Mouse (Mus musculus) forebrain, embryonic 13.5 days (tissue): Measurements from ENCODE around the gene Farp1. TPM values are rescaled to one million over a fixed set of nuclear protein-coding genes. Genes with fewer than 3 reads are reported as not detected.

ENCODE experiments used
- ATAC-seq: fragments of 200-750 bp; cut with Nextera tagmentation; 2 replicates; pipeline ENCODE4 v1.8.0; 2017
- H3K27ac ChIP-seq: fragments of 300-500 bp; sonication (generic); 2 replicates; pipeline ENCODE4 v1.5.1; 2015; ENCODE audit warnings: inconsistent platforms, mild to moderate bottlenecking, moderate library complexity
- H3K27me3 ChIP-seq: fragments of 300-500 bp; sonication (generic); 2 replicates; pipeline ENCODE4 v1.6.1; 2015; ENCODE audit warnings: mild to moderate bottlenecking, inconsistent platforms
- H3K36me3 ChIP-seq: fragments of 300-500 bp; sonication (generic); 2 replicates; pipeline ENCODE4 v1.6.1; 2015; ENCODE audit warnings: mild to moderate bottlenecking, inconsistent platforms; ENCODE audit not compliant: poor library complexity, severe bottlenecking
- H3K4me1 ChIP-seq: fragments of 300-500 bp; sonication (generic); 2 replicates; pipeline ENCODE4 v1.6.1; 2015; ENCODE audit warnings: inconsistent platforms
- H3K4me2 ChIP-seq: fragments of 300-500 bp; sonication (generic); 2 replicates; pipeline ENCODE4 v1.6.1; 2015; ENCODE audit warnings: inconsistent platforms, mild to moderate bottlenecking, moderate library complexity
- H3K4me3 ChIP-seq: fragments of 300-500 bp; sonication (generic); 2 replicates; pipeline ENCODE4 v1.5.1; 2015; ENCODE audit warnings: mild to moderate bottlenecking, inconsistent platforms
- H3K9ac ChIP-seq: fragments of 300-500 bp; sonication (generic); 2 replicates; pipeline ENCODE4 v1.6.1; 2015; ENCODE audit warnings: mild to moderate bottlenecking, inconsistent platforms
- H3K9me3 ChIP-seq: fragments of 300-500 bp; sonication (generic); replicated peaks from 2 replicates; pipeline ENCODE4 v1.6.1; 2016; ENCODE audit warnings: inconsistent platforms
- WGBS: fragments of 180-500 bp; shearing (Covaris S2); methylation state at CpG from one replicate; pipeline ENCODE4 v1.1.7; 2015; 5-methylcytosine and 5-hydroxymethylcytosine counted together
- polyA plus RNA-seq: library from polyadenylated mRNA; unstranded; fragments of >200 nt; fragmentation: Nextera tagmentation; extraction: Ambion mirVana; gene quantifications from 2 replicates; pipeline ENCODE4 v1.2.1, GENCODE M21; 2015

Farp1 gene
- polyA plus RNA-seq, 1 experiment from 2014 or later, result 15.9 TPM

- no peak overlapping the region for H3K27ac ChIP-seq
- WGBS, result 51% methylated on average over 10 of the region's 10 CpGs
These were observed 24.3 kb downstream of the Farp1 start for GRCm38 (mm10) chr14:121059266-121059665.

GRCm38 (mm10) chr14:121060484-121060883 lies 25.5 kb downstream of the Farp1 start:
- H3K9me3 ChIP-seq, result no peaks in the 10 kb centered on the region
- H3K4me2 ChIP-seq, result no peak overlapping the region
- H3K4me3 ChIP-seq, result no peak overlapping the region
- no peak for ATAC-seq
- H3K27me3 ChIP-seq, result no peaks in the 10 kb centered on the region
- no peak overlapping the region for H3K27ac ChIP-seq
- no peak overlapping the region for H3K9ac ChIP-seq
- H3K4me1 ChIP-seq, result peaks cover 62% of the 10 kb centered on the region
- no peaks in the 10 kb centered on the region for H3K36me3 ChIP-seq
- WGBS, result 65% methylated on average over 11 of the region's 11 CpGs

More at GRCm38 (mm10) chr14:121059266-121059665, 24.3 kb downstream of the Farp1 start:
- no peak for ATAC-seq
- Histone ChIP-seq H3K9ac (no peak overlapping the region), H3K27me3 (no peaks in the 10 kb centered on the region), H3K4me2 (no peak overlapping the region), H3K9me3 (no peaks in the 10 kb centered on the region), H3K4me1 (peaks cover 50% of the 10 kb centered on the region), H3K4me3 (no peak overlapping the region), H3K36me3 (no peaks in the 10 kb centered on the region)

- Histone ChIP-seq H3K9ac (no peak overlapping the region), H3K4me1 (peaks cover 62% of the 10 kb centered on the region), H3K27me3 (no peaks in the 10 kb centered on the region), H3K4me3 (no peak overlapping the region), H3K36me3 (peaks cover 5% of the 10 kb centered on the region; the same call in 1 of the 2 replicates), H3K4me2 (peak overlapping the region; percentile 40), H3K27ac (peak overlapping the region; percentile 91), H3K9me3 (no peaks in the 10 kb centered on the region)
- ATAC-seq, result no peak
- WGBS, result 64% methylated on average over 4 of the region's 4 CpGs
These were observed 26.7 kb downstream of the Farp1 start for GRCm38 (mm10) chr14:121061686-121062085.

GRCm38 (mm10) chr14:121062238-121063082 lies 27.5 kb downstream of the Farp1 start:
- Histone ChIP-seq H3K9ac (peak overlapping the region; percentile 41), H3K9me3 (no peaks in the 10 kb centered on the region), H3K4me2 (peak overlapping the region; percentile 40), H3K4me3 (no peak overlapping the region), H3K36me3 (peaks cover 5% of the 10 kb centered on the region; the same call in 1 of the 2 replicates), H3K27ac (peak overlapping the region; percentile 91), H3K4me1 (peaks cover 62% of the 10 kb centered on the region), H3K27me3 (no peaks in the 10 kb centered on the region)
- ATAC-seq, result peak; percentile 91
- WGBS, result 6% methylated on average over 14 of the region's 14 CpGs

GRCm38 (mm10) chr14:121064726-121065125 lies 29.7 kb downstream of the Farp1 start:
- WGBS, result 19% methylated on average over 1 of the region's 1 CpGs
- Histone ChIP-seq H3K9me3 (no peaks in the 10 kb centered on the region), H3K36me3 (peaks cover 5% of the 10 kb centered on the region; the same call in 1 of the 2 replicates), H3K9ac (no peak overlapping the region), H3K4me3 (no peak overlapping the region), H3K27ac (peak overlapping the region; percentile 48; the same call in 1 of the 2 replicates), H3K4me2 (no peak overlapping the region), H3K27me3 (no peaks in the 10 kb centered on the region), H3K4me1 (peaks cover 54% of the 10 kb centered on the region)
- no peak for ATAC-seq

GRCm38 (mm10) chr14:121073093-121073866 lies 38.3 kb downstream of the Farp1 start:
- Histone ChIP-seq H3K4me3 (no peak overlapping the region), H3K27ac (no peak overlapping the region), H3K9ac (no peak overlapping the region), H3K9me3 (no peaks in the 10 kb centered on the region), H3K4me2 (no peak overlapping the region), H3K36me3 (peaks cover 7% of the 10 kb centered on the region; the same call in 1 of the 2 replicates), H3K4me1 (no peaks in the 10 kb centered on the region), H3K27me3 (no peaks in the 10 kb centered on the region)
- ATAC-seq, result peak; percentile 74
- WGBS, result 95% methylated on average over 5 of the region's 5 CpGs

- no peak overlapping the region for H3K4me3 ChIP-seq
- H3K36me3 ChIP-seq, result peaks cover 11% of the 10 kb centered on the region
- H3K9ac ChIP-seq, result no peak overlapping the region
- H3K27ac ChIP-seq, result no peak overlapping the region
- H3K4me2 ChIP-seq, result no peak overlapping the region
- no peaks in the 10 kb centered on the region for H3K27me3 ChIP-seq
- peak; percentile 23; the same call in 1 of the 2 replicates for ATAC-seq
- no peaks in the 10 kb centered on the region for H3K9me3 ChIP-seq
- whole genome bisulfite sequencing, result 84% methylated on average over 2 of the region's 2 CpGs
- H3K4me1 ChIP-seq, result no peaks in the 10 kb centered on the region
These were observed 39.3 kb downstream of the Farp1 start for GRCm38 (mm10) chr14:121074197-121074734.

GRCm38 (mm10) chr14:121080739-121081138 lies 45.7 kb downstream of the Farp1 start:
- WGBS, result 78% methylated on average over 5 of the region's 5 CpGs
- no peak overlapping the region for H3K4me2 ChIP-seq
- peaks cover 20% of the 10 kb centered on the region for H3K36me3 ChIP-seq
- no peaks in the 10 kb centered on the region for H3K27me3 ChIP-seq
- H3K4me1 ChIP-seq, result peaks cover 9% of the 10 kb centered on the region
- H3K27ac ChIP-seq, result no peak overlapping the region
- no peak overlapping the region for H3K4me3 ChIP-seq
- no peak overlapping the region for H3K9ac ChIP-seq
- no peak for ATAC-seq
- no peaks in the 10 kb centered on the region for H3K9me3 ChIP-seq

- Histone ChIP-seq H3K27me3 (no peaks in the 10 kb centered on the region), H3K36me3 (peaks cover 29% of the 10 kb centered on the region), H3K4me2 (no peak overlapping the region), H3K4me1 (peaks cover 9% of the 10 kb centered on the region), H3K9ac (no peak overlapping the region), H3K9me3 (no peaks in the 10 kb centered on the region), H3K4me3 (no peak overlapping the region), H3K27ac (peak overlapping the region; percentile 75)
- WGBS, result 54% methylated on average over 7 of the region's 7 CpGs
- peak; percentile 75 for ATAC-seq
These were observed 47.3 kb downstream of the Farp1 start for GRCm38 (mm10) chr14:121082341-121082740.

- Histone ChIP-seq H3K27ac (peak overlapping the region; percentile 75), H3K9me3 (no peaks in the 10 kb centered on the region), H3K9ac (no peak overlapping the region), H3K36me3 (peaks cover 33% of the 10 kb centered on the region), H3K4me3 (no peak overlapping the region), H3K27me3 (no peaks in the 10 kb centered on the region), H3K4me2 (no peak overlapping the region), H3K4me1 (peaks cover 9% of the 10 kb centered on the region)
- ATAC-seq, result peak; percentile 54; the same call in 1 of the 2 replicates
- 56% methylated on average over 2 of the region's 2 CpGs for WGBS
These were observed 47.8 kb downstream of the Farp1 start for GRCm38 (mm10) chr14:121082793-121083192.

- 81% methylated on average over 3 of the region's 3 CpGs for WGBS
- no peak overlapping the region for H3K4me2 ChIP-seq
These were observed 48.4 kb downstream of the Farp1 start for GRCm38 (mm10) chr14:121083352-121083751.

More at GRCm38 (mm10) chr14:121083352-121083751, 48.4 kb downstream of the Farp1 start:
- no peaks in the 10 kb centered on the region for H3K27me3 ChIP-seq
- H3K36me3 ChIP-seq, result peaks cover 33% of the 10 kb centered on the region
- no peaks in the 10 kb centered on the region; the same call in 1 of the 2 replicates for H3K9me3 ChIP-seq
- H3K9ac ChIP-seq, result no peak overlapping the region
- no peak overlapping the region for H3K4me3 ChIP-seq
- ATAC-seq, result no peak; the same call in 1 of the 2 replicates
- H3K4me1 ChIP-seq, result peaks cover 9% of the 10 kb centered on the region
- no peak overlapping the region for H3K27ac ChIP-seq
